Mouse (Mus musculus) stomach, embryonic 14.5 days (tissue): ENCODE measurements at regions not wholly inside any gene's neighbourhood (a gene's known extent, or its start where the extent isn't known, plus 50 kb on each side); places are given as distances from the start of the nearest gene placed in this dataset.
"Not testable (repeated sequence)": the region's sequence is repeated elsewhere in the genome, so short reads cannot be mapped to it uniquely, and the experiment has no call there.

Source experiments
- ATAC-seq: fragments of 200-750 bp; cut with Nextera tagmentation; 2 replicates; pipeline ENCODE4 v1.8.0; 2017; ENCODE audit warnings: low read depth, moderate TSS enrichment; ENCODE audit not compliant: insufficient number of reproducible peaks, insufficient read depth, low FRiP score
- H3K27ac ChIP-seq: fragments of 300-500 bp; sonication (generic); 2 replicates; pipeline ENCODE4 v1.5.1; 2014; ENCODE audit warnings: mild to moderate bottlenecking, low read length, moderate library complexity, mixed read lengths
- H3K27me3 ChIP-seq: fragments of 300-500 bp; sonication (generic); 2 replicates; pipeline ENCODE4 v1.6.1; 2014; ENCODE audit warnings: low read length, control low read depth, mixed read lengths; ENCODE audit not compliant: control insufficient read depth, insufficient read depth
- H3K36me3 ChIP-seq: fragments of 300-500 bp; sonication (generic); 2 replicates; pipeline ENCODE4 v1.6.1; 2014; ENCODE audit warnings: mild to moderate bottlenecking, control low read depth, low read length, moderate library complexity, mixed read lengths; ENCODE audit not compliant: control insufficient read depth, insufficient read depth
- H3K4me1 ChIP-seq: fragments of 300-500 bp; sonication (generic); 2 replicates; pipeline ENCODE4 v1.6.1; 2014; ENCODE audit warnings: low read length, control low read depth, mixed read lengths; ENCODE audit not compliant: control insufficient read depth, insufficient read depth
- H3K4me2 ChIP-seq: fragments of 300-500 bp; sonication (generic); replicated peaks from 2 replicates; pipeline ENCODE4 v1.6.1; 2014; ENCODE audit warnings: low read depth, low read length, control low read depth
- H3K4me3 ChIP-seq: fragments of 300-500 bp; sonication (generic); 2 replicates; pipeline ENCODE4 v1.5.1; 2014; ENCODE audit warnings: low read depth, low read length, control low read depth
- H3K9ac ChIP-seq: fragments of 300-500 bp; sonication (generic); replicated peaks from 2 replicates; pipeline ENCODE4 v1.6.1; 2014; ENCODE audit warnings: low read depth, mild to moderate bottlenecking, control low read depth, low read length, moderate library complexity, mixed read lengths
- H3K9me3 ChIP-seq: fragments of 300-500 bp; sonication (generic); 2 replicates; pipeline ENCODE4 v1.6.1; 2016; ENCODE audit warnings: low read depth, low read length, control low read depth; ENCODE audit not compliant: control insufficient read depth
- WGBS: fragments of 180-500 bp; shearing (Covaris S2); extraction: QIAGEN DNeasy Blood & Tissue Kit; methylation state at CpG from one replicate; pipeline ENCODE4 v1.1.7; 2014; 5-methylcytosine and 5-hydroxymethylcytosine counted together

GRCm38 (mm10) chr7:118320307-118320706 lies 76.8 kb upstream of the Smg1 start:
- Histone ChIP-seq H3K4me2 (no peak overlapping the region), H3K4me3 (no peak overlapping the region), H3K9me3 (no peaks in the 10 kb centered on the region), H3K27ac (no peak overlapping the region), H3K9ac (no peak overlapping the region), H3K27me3 (no peaks in the 10 kb centered on the region), H3K36me3 (no peaks in the 10 kb centered on the region), H3K4me1 (no peaks in the 10 kb centered on the region)
- 84% methylated on average over 4 of the region's 4 CpGs for WGBS
- no peak for ATAC-seq

DNA sequence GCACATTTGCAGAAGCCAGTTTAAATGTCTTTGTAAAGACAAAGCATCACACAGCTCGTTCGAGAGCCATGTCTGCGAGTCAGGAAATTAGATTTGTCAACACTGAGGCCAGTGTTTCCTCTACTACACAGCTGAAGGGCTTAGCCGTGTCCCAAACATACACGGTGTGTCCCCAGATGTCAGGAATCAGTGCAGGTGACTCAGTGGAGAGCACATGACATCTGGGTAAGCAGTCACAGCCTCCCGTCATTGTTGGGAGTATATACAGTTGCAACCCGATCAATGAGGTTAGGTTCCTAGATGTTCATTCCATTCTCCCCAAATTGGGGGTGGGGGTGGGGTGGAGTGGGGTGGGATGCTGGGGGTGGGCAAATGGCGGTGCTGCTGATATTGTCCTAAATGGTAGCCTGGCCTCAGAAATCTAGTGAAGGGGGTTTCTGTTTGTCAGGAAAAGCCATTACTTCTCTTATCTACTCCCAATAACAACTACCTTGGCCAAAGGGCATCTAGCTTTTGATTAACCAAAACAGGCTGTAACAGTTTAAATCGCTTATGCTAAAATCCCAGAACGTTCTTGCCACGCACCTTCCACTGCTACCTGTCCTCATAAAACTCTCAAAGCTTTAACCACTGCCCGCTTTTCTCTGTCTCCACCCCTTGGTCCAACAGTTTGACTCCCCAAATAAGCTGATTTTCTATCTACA lies 75.1 kb upstream of the Smg1 start:
- Histone ChIP-seq H3K9me3 (no peaks in the 10 kb centered on the region), H3K9ac (no peak overlapping the region), H3K4me3 (no peak overlapping the region), H3K36me3 (no peaks in the 10 kb centered on the region), H3K4me1 (no peaks in the 10 kb centered on the region), H3K4me2 (no peak overlapping the region), H3K27me3 (no peaks in the 10 kb centered on the region), H3K27ac (no peak overlapping the region)
- WGBS = 47% methylated on average over 12 of the region's 12 CpGs
- ATAC-seq = no peak; the same call in 1 of the 2 replicates

- not testable (repeated sequence) for H3K9ac ChIP-seq, H3K36me3 ChIP-seq, H3K27ac ChIP-seq, H3K27me3 ChIP-seq, H3K4me3 ChIP-seq, H3K4me2 ChIP-seq, H3K9me3 ChIP-seq, ATAC-seq, H3K4me1 ChIP-seq
- 54% methylated on average over 10 of the region's 10 CpGs for WGBS
Measured at GRCm38 (mm10) chr7:118314886-118315285, 71.4 kb upstream of the Smg1 start.

GRCm38 (mm10) chr7:118314228-118314658 lies 70.8 kb upstream of the Smg1 start:
- Histone ChIP-seq H3K36me3 (no peaks in the 10 kb centered on the region), H3K27ac (no peak overlapping the region), H3K9me3 (no peaks in the 10 kb centered on the region), H3K4me1 (0 out of 2 replicates have a peak, but pooled peaks cover under 1% of the 10 kb centered on the region), H3K4me2 (no peak overlapping the region), H3K4me3 (no peak overlapping the region), H3K9ac (no peak overlapping the region), H3K27me3 (no peaks in the 10 kb centered on the region)
- WGBS = 77% methylated on average over 8 of the region's 8 CpGs
- no peak for ATAC-seq

- no peak for ATAC-seq
- Histone ChIP-seq H3K9ac (no peak overlapping the region), H3K27me3 (no peaks in the 10 kb centered on the region), H3K36me3 (no peaks in the 10 kb centered on the region), H3K4me2 (no peak overlapping the region), H3K4me1 (0 out of 2 replicates have a peak, but pooled peaks cover 3% of the 10 kb centered on the region), H3K27ac (no peak overlapping the region), H3K9me3 (no peaks in the 10 kb centered on the region), H3K4me3 (no peak overlapping the region)
- 59% methylated on average over 8 of the region's 8 CpGs for WGBS
Measured at GRCm38 (mm10) chr7:118313818-118314217, 70.3 kb upstream of the Smg1 start.

DNA sequence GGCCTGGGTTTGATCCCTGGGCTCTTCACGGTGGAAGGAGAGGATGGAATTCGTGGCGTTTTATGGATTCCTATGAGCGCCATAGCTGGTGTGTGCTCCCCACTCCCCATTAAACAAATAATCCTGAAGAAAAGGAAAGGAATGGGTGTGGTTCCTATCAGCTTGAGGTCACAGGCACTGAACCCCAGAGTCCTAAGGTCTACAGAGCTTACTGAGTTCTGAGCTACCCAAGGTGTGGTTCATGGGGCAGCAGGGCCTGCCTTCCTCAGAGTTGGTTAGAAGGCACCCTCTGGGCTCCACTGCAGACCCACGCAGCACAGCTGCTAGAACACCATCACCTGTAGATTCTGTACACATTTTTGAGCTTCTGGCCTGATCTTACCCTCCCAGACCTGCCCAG lies 66.3 kb upstream of the Smg1 start:
- WGBS = 57% methylated on average over 5 of the region's 5 CpGs
- Histone ChIP-seq H3K27ac (peak overlapping the region; percentile 58; the same call in 1 of the 2 replicates), H3K9me3 (no peaks in the 10 kb centered on the region), H3K27me3 (no peaks in the 10 kb centered on the region), H3K4me3 (no peak overlapping the region), H3K9ac (no peak overlapping the region), H3K4me1 (0 out of 2 replicates have a peak, but pooled peaks cover 3% of the 10 kb centered on the region), H3K4me2 (no peak overlapping the region), H3K36me3 (no peaks in the 10 kb centered on the region)
- ATAC-seq = peak; percentile 70; the same call in 1 of the 2 replicates

GRCm38 (mm10) chr7:118308882-118309281 lies 65.4 kb upstream of the Smg1 start:
- no peak overlapping the region for H3K27ac ChIP-seq
- no peaks in the 10 kb centered on the region for H3K36me3 ChIP-seq
- H3K9me3 ChIP-seq = no peaks in the 10 kb centered on the region
- H3K27me3 ChIP-seq = no peaks in the 10 kb centered on the region
- no peak overlapping the region for H3K4me2 ChIP-seq
- H3K9ac ChIP-seq = no peak overlapping the region
- 0 out of 2 replicates have a peak, but pooled peaks cover 3% of the 10 kb centered on the region for H3K4me1 ChIP-seq
- WGBS = 82% methylated on average over 2 of the region's 2 CpGs
- no peak for ATAC-seq
- H3K4me3 ChIP-seq = no peak overlapping the region

- peak; percentile 38; the same call in 1 of the 2 replicates for ATAC-seq
- Histone ChIP-seq H3K4me2 (no peak overlapping the region), H3K9me3 (no peaks in the 10 kb centered on the region), H3K4me3 (no peak overlapping the region), H3K4me1 (0 out of 2 replicates have a peak, but pooled peaks cover 3% of the 10 kb centered on the region), H3K27me3 (no peaks in the 10 kb centered on the region), H3K9ac (no peak overlapping the region), H3K27ac (no peak overlapping the region), H3K36me3 (no peaks in the 10 kb centered on the region)
- under 1% methylated on average over 8 of the region's 8 CpGs for WGBS
Measured at GRCm38 (mm10) chr7:118304812-118305211, 61.3 kb upstream of the Smg1 start.

DNA sequence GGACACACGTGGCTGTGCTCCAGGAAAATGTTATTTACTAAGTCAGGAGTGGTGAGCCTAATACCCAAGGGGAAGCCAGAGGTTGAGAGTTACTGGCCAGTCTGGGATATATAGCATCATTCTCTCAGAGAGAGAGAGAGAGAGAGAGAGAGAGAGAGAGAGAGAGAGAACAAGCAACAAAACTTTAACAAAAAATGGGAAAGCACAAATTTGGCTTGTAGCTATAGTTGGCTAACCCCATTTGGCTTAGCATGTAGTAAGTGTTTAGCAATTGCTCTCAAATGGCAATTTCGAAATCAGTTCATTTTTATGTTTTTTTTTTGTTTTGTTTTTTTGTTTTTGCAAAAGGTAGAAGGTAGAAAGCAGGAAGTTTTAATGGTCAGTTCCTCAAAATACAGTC lies 60.9 kb upstream of the Smg1 start:
- Histone ChIP-seq H3K4me1 (0 out of 2 replicates have a peak, but pooled peaks cover 3% of the 10 kb centered on the region), H3K27me3 (no peaks in the 10 kb centered on the region), H3K4me3 (no peak overlapping the region), H3K27ac (no peak overlapping the region), H3K4me2 (no peak overlapping the region), H3K9ac (no peak overlapping the region), H3K9me3 (no peaks in the 10 kb centered on the region), H3K36me3 (no peaks in the 10 kb centered on the region)
- no peak for ATAC-seq
- WGBS = 72% methylated on average over 2 of the region's 2 CpGs
